Mouse (Mus musculus) spleen, adult 2 months (tissue): ENCODE measurements at regions not wholly inside any gene's neighbourhood (a gene's known extent, or its start where the extent isn't known, plus 50 kb on each side); places are given as distances from the start of the nearest gene placed in this dataset.

ENCODE experiments used
- DNase-seq, 2 experiments: peaks; one replicate each; pipeline versions ENCODE4 v3.0.0 to v3.0.0-alpha.2; 2012 to 2021; ENCODE audit warnings: low spot score in 2 of 2, low read depth in 1 of 2
- H3K27ac ChIP-seq: fragments of 200-500 bp; 2 replicates; pipeline ENCODE4 v1.5.1; 2012; ENCODE audit warnings: low read length, inconsistent platforms; ENCODE audit not compliant: insufficient read depth
- H3K27me3 ChIP-seq: fragments of 200-500 bp; 2 replicates; pipeline ENCODE4 v1.6.1; 2012; ENCODE audit warnings: mild to moderate bottlenecking, moderate library complexity, low read length, inconsistent platforms; ENCODE audit not compliant: control insufficient read depth, insufficient read depth
- H3K36me3 ChIP-seq: fragments of 200-500 bp; 2 replicates; pipeline ENCODE4 v1.6.1; 2012; ENCODE audit warnings: mild to moderate bottlenecking, low read length, inconsistent platforms; ENCODE audit not compliant: control insufficient read depth, insufficient read depth
- H3K4me1 ChIP-seq: fragments of 200-500 bp; 2 replicates; pipeline ENCODE4 v1.6.1; 2011; ENCODE audit warnings: inconsistent platforms; ENCODE audit not compliant: control insufficient read depth, insufficient read depth, insufficient read length
- H3K4me3 ChIP-seq: fragments of 200-500 bp; 2 replicates; pipeline ENCODE4 v1.5.1; 2011; ENCODE audit warnings: mild to moderate bottlenecking, inconsistent platforms; ENCODE audit not compliant: insufficient read depth, insufficient read length; ENCODE audit errors: extremely low read depth
- CTCF ChIP-seq: fragments of 200-500 bp; IDR thresholded peaks from 2 replicates; pipeline ENCODE4 v1.5.1; 2011; ENCODE audit warnings: mild to moderate bottlenecking, inconsistent platforms; ENCODE audit not compliant: insufficient read depth, insufficient read length, insufficient replicate concordance; ENCODE audit errors: extremely low read depth
- POLR2A ChIP-seq: fragments of 200-500 bp; IDR thresholded peaks from 2 replicates; pipeline ENCODE4 v1.6.1; 2011; ENCODE audit warnings: low read depth, low read length, inconsistent platforms
- WGBS: fragments of 180-500 bp; shearing (Covaris S2); methylation state at CpG from one replicate; pipeline ENCODE4 v1.1.7; 2018; 5-methylcytosine and 5-hydroxymethylcytosine counted together

GRCm38 (mm10) chr10:126610506-126610905 lies 290.6 kb downstream of the Atp23 start:
- no peaks in the 10 kb centered on the region for H3K4me1 ChIP-seq
- DNase-seq = no peak
- H3K27me3 ChIP-seq = no peaks in the 10 kb centered on the region
- H3K36me3 ChIP-seq = no peaks in the 10 kb centered on the region
- H3K4me3 ChIP-seq = no peak overlapping the region
- WGBS = 90% methylated on average over 8 of the region's 8 CpGs
- TF ChIP-seq CTCF = no peak
- TF ChIP-seq POLR2A = no peak
- H3K27ac ChIP-seq = no peak overlapping the region

GRCm38 (mm10) chr10:126599686-126600085 lies 301.5 kb downstream of the Atp23 start:
- WGBS = 83% methylated on average over 2 of the region's 2 CpGs
- no peak for TF ChIP-seq POLR2A
- TF ChIP-seq CTCF = no peak
- H3K27me3 ChIP-seq = no peaks in the 10 kb centered on the region
- no peak overlapping the region for H3K4me3 ChIP-seq
- H3K4me1 ChIP-seq = no peaks in the 10 kb centered on the region
- H3K27ac ChIP-seq = no peak overlapping the region
- no peak for DNase-seq
- no peaks in the 10 kb centered on the region for H3K36me3 ChIP-seq

- 94% methylated on average over 8 of the region's 8 CpGs for WGBS
- Histone ChIP-seq H3K27me3 (no peaks in the 10 kb centered on the region), H3K4me1 (no peaks in the 10 kb centered on the region), H3K4me3 (no peak overlapping the region), H3K27ac (no peak overlapping the region), H3K36me3 (no peaks in the 10 kb centered on the region)
- TF ChIP-seq CTCF (no peak), POLR2A (no peak)
- no peak for DNase-seq
Measured at GRCm38 (mm10) chr10:126568155-126568554, 333.0 kb downstream of the Atp23 start.

GRCm38 (mm10) chr10:126565326-126565725 lies 335.8 kb downstream of the Atp23 start:
- H3K4me1 ChIP-seq = no peaks in the 10 kb centered on the region
- TF ChIP-seq CTCF (no peak), POLR2A (no peak)
- 86% methylated on average over 14 of the region's 14 CpGs for WGBS
- no peak for DNase-seq
- H3K27me3 ChIP-seq = no peaks in the 10 kb centered on the region
- H3K36me3 ChIP-seq = no peaks in the 10 kb centered on the region
- no peak overlapping the region for H3K27ac ChIP-seq
- no peak overlapping the region for H3K4me3 ChIP-seq

- Histone ChIP-seq H3K4me1 (no peaks in the 10 kb centered on the region), H3K4me3 (no peak overlapping the region), H3K36me3 (no peaks in the 10 kb centered on the region), H3K27me3 (no peaks in the 10 kb centered on the region), H3K27ac (no peak overlapping the region)
- WGBS = 89% methylated on average over 7 of the region's 7 CpGs
- DNase-seq = no peak
- TF ChIP-seq POLR2A (no peak), CTCF (no peak)
Measured at GRCm38 (mm10) chr10:126555080-126555479, 346.1 kb downstream of the Atp23 start.

- H3K4me3 ChIP-seq = no peak overlapping the region
- H3K4me1 ChIP-seq = peaks cover 4% of the 10 kb centered on the region
- H3K36me3 ChIP-seq = no peaks in the 10 kb centered on the region
- no peak overlapping the region for H3K27ac ChIP-seq
- no peak for TF ChIP-seq CTCF
- no peak for TF ChIP-seq POLR2A
- no peak for DNase-seq
- H3K27me3 ChIP-seq = no peaks in the 10 kb centered on the region
- 69% methylated on average over 3 of the region's 3 CpGs for WGBS
Measured at GRCm38 (mm10) chr10:126531950-126532349, 369.2 kb downstream of the Atp23 start.

GRCm38 (mm10) chr10:126531368-126531767 lies 369.8 kb downstream of the Atp23 start:
- Histone ChIP-seq H3K27me3 (no peaks in the 10 kb centered on the region), H3K4me1 (peaks cover 4% of the 10 kb centered on the region), H3K27ac (no peak overlapping the region), H3K36me3 (no peaks in the 10 kb centered on the region), H3K4me3 (no peak overlapping the region)
- no peak for TF ChIP-seq POLR2A
- TF ChIP-seq CTCF = no peak
- no peak for DNase-seq
- 67% methylated on average over 1 of the region's 1 CpGs for WGBS
